Mouse (Mus musculus): ENCODE measurements around the gene Prdm8.

The Prdm8 gene

GRCm38 (mm10) chr5:98167180-98167824 is at the start of gene Prdm8:
Gene Prdm8, plus strand, starts transcription at chr5:98167198.
- DNase-seq (ENCODE audit: low spot score), result peak; percentile 87

- no peak for DNase-seq (ENCODE audit: low spot score)
Measured at GRCm38 (mm10) chr5:98127074-98127473, 39.9 kb upstream of the Prdm8 start.

GRCm38 (mm10) chr5:98138545-98139296 is 28.3 kb upstream of the Prdm8 start:
- peak; percentile 15 for DNase-seq (ENCODE audit: low spot score)

GRCm38 (mm10) chr5:98139297-98139660 is 27.7 kb upstream of the Prdm8 start:
- DNase-seq (ENCODE audit: low spot score), result no peak

GRCm38 (mm10) chr5:98146895-98147294 is 20.1 kb upstream of the Prdm8 start:
- no peak for DNase-seq (ENCODE audit: low spot score)

GRCm38 (mm10) chr5:98166116-98166515 is 882 bp upstream of the Prdm8 start:
- DNase-seq (ENCODE audit: low spot score), result no peak

- no peak for DNase-seq (ENCODE audit: low spot score)
Measured at GRCm38 (mm10) chr5:98168356-98169285, 1.6 kb downstream of the Prdm8 start.

GRCm38 (mm10) chr5:98169376-98170351 is 2.7 kb downstream of the Prdm8 start:
- no peak for DNase-seq (ENCODE audit: low spot score)

- no peak for DNase-seq (ENCODE audit: low spot score)
Measured at GRCm38 (mm10) chr5:98171651-98172230, 4.7 kb downstream of the Prdm8 start.

- no peak for DNase-seq (ENCODE audit: low spot score)
Measured at GRCm38 (mm10) chr5:98172502-98173181, 5.6 kb downstream of the Prdm8 start.

GRCm38 (mm10) chr5:98173694-98174093 is 6.7 kb downstream of the Prdm8 start:
- no peak for DNase-seq (ENCODE audit: low spot score)

GRCm38 (mm10) chr5:98179606-98180005 is 12.6 kb downstream of the Prdm8 start:
- DNase-seq (ENCODE audit: low spot score), result no peak

- DNase-seq (ENCODE audit: low spot score), result peak; percentile 70
Measured at GRCm38 (mm10) chr5:98180461-98180887, 13.5 kb downstream of the Prdm8 start.

- DNase-seq (ENCODE audit: low spot score), result no peak
Measured at GRCm38 (mm10) chr5:98180888-98181635, 14.1 kb downstream of the Prdm8 start.

GRCm38 (mm10) chr5:98181686-98182602 is 14.9 kb downstream of the Prdm8 start:
- DNase-seq (ENCODE audit: low spot score), result no peak

GRCm38 (mm10) chr5:98182603-98182920 is 15.6 kb downstream of the Prdm8 start:
- DNase-seq (ENCODE audit: low spot score), result no peak

GRCm38 (mm10) chr5:98183031-98183595 is 16.1 kb downstream of the Prdm8 start:
- DNase-seq (ENCODE audit: low spot score), result no peak

- no peak for DNase-seq (ENCODE audit: low spot score)
Measured at GRCm38 (mm10) chr5:98184281-98184910, 17.4 kb downstream of the Prdm8 start.
